Mouse (Mus musculus) CD4-positive, CD25-positive, alpha-beta regulatory T cell, adult 2 months (primary cell): ENCODE data around the gene Atxn1.

Experiments
- DNase-seq: peaks from one replicate; pipeline ENCODE4 v3.0.0-alpha.2; 2012; ENCODE audit warnings: low read depth, low spot score

Gene Atxn1

DNA sequence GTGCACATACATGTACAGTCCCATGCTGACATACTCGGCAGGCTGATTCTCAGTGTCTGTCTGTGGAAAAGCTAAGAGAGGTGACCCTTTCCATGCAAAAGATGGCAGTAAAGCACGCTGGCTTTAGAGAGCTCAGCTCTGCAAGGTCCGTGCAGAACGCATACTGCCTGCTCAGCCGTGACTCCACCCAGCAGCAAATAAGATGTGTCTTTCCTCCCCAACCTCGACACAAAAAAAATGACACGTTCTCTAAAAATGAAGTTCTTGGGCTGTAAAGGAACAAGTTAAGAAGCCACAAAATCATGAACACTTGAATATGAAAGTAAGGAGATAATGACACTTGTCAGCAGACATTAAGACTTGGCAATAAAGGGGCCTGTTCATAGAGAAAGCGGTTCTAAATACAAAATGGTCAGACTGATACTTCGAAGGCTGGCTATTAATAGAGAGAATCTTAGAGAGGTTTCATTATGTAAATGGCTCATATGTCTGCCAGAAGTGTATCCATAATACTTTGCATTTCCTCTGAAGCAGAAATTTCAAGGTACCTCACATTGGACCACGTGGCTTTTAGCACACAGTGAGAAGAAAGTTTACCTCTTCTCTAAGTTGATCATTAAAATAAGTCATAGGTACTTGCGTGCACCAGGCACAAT is 132.0 kb downstream of the Atxn1 start:
- DNase-seq = no peak

DNA sequence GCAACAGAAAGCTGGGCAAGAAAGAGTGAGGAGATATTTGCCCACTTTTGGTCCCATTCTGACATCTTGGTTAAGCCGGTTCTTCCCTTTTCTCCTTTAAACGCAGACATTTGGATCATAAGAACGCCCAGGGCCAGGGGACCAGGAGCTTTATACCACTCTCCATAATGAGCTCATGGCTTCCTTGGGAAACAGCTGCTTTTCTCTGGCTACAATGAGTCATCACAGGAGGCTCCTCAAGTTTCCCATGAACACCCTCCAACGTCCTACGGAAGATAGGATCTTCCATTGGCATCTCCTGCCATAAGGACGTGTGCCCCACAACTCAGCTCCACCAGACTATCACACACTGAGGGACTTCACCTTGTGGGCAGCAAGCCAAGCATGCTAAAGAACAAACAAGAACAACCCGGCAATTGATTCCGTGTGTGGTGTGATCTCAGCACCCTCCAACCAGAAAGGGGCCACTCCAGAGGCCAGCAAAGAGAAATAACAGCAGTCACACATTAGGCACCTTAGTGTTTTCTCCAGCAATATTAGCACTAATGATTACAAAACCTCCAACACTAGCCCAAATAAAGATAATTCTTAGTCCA is 135.4 kb downstream of the Atxn1 start:
- DNase-seq = no peak

GRCm38 (mm10) chr13:45828035-45828434 is 136.8 kb downstream of the Atxn1 start:
- no peak for DNase-seq

- no peak for DNase-seq
Measured at GRCm38 (mm10) chr13:45827619-45828018, 137.2 kb downstream of the Atxn1 start.

- no peak for DNase-seq
Measured at GRCm38 (mm10) chr13:45827046-45827596, 137.7 kb downstream of the Atxn1 start.

GRCm38 (mm10) chr13:45822491-45822829 is 142.3 kb downstream of the Atxn1 start:
- no peak for DNase-seq

- DNase-seq = no peak
Measured at GRCm38 (mm10) chr13:45821764-45822490, 142.9 kb downstream of the Atxn1 start.

- DNase-seq = no peak
Measured at GRCm38 (mm10) chr13:45820473-45821230, 144.2 kb downstream of the Atxn1 start.

DNA sequence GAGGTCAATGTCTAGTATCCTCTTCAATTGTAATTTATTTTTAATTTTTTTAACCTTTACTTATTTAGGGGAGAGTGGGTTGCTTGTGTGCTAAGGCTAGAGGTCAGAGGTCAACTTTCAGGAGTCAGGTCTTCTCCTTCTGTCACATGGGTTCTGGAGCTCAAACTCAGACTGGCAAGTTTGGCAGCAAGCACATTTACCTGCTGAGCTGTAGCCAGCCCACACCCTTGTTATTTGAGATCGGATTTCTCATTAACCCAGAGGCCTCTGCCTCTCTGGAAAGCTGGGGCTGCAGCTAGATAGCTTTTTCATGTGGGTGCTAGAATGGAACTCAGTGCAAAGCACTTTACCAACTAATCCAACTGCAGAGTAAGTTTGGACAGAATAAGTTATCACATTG is 148.1 kb downstream of the Atxn1 start:
- no peak for DNase-seq

DNA sequence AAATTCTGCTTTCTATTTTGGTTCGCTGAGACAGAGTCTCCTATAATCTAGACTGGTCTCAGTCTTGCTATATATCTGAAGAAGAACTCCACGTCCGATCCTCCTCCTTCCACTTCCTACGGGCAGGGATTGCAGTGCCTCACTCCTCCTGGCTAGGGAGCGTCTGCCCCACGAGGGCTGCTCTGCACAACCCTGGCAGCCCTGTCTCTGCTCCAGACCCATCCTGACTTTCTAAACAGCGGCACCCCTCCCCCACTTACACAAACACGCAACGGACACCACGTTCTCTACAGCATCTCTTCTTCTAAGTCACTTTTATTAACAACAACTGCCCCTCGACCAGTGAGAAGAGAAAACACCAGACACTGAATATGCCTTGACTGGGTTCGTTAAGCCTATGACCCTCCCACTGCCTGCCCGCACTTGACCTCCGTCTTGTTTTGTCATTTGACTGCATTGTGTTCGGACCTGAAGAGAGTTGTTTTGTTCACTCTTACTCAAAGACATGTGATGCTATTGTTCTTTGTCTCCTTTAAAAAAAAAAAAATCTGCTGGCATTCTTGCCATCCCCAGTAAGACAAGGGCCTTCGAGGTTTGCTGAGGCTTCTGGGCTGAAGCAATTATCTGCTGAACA is 154.9 kb downstream of the Atxn1 start:
- no peak for DNase-seq

DNA sequence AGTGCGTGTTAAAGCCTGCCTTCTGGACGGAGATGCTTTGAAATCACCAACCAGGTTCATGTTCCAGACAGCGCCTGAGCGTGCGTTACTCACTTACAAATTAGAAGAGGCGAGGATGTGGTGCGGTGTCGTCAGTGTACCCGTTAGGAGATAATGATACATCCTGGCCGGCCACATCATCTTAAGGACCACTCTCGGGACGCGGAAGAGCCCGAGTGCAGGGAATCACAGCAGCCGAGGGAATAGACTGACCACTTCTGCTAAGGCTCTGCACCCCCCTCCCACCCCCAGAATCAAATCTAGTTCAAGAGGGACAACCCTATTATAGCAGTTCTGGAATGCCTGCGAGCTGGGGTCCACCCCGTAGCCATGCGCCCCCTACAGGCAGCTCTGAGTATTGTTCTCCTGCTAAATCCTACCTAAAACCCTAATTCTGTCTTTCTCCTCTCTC is 157.2 kb downstream of the Atxn1 start:
- DNase-seq = peak; percentile 58

- DNase-seq = no peak
Measured at GRCm38 (mm10) chr13:45806600-45807525, 157.9 kb downstream of the Atxn1 start.

DNA sequence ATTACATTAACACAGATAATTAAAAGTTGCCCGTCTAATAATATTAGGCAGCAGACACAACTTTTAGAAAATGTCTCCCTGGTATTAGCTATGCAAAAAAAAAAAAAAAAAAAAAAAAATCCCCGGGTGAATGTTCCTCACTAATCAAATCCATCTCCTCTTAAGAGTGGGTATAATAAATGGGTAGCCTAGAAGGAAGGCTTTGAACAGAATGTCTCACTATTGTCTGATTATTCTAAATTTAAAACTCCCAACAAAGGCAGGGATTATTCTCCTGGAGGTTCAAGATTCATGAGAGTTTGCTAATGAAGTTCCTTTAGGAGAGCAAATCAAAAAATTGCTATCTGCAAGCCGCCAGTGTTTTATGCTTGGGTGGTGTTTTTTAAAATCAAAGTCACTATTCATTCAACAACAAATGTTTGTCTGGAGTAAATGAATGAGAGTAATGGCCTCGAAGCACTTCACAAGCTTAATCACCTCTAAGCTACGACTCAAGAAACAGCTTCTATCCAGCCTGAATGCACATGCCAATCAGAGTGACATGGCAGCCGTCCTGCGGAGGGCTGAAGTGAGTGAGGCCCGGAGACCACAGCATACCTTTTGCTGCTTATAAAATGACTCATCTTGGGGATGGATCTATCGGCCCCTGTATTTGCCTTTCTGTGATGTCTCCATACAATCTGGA is 158.8 kb downstream of the Atxn1 start:
- DNase-seq = no peak

DNA sequence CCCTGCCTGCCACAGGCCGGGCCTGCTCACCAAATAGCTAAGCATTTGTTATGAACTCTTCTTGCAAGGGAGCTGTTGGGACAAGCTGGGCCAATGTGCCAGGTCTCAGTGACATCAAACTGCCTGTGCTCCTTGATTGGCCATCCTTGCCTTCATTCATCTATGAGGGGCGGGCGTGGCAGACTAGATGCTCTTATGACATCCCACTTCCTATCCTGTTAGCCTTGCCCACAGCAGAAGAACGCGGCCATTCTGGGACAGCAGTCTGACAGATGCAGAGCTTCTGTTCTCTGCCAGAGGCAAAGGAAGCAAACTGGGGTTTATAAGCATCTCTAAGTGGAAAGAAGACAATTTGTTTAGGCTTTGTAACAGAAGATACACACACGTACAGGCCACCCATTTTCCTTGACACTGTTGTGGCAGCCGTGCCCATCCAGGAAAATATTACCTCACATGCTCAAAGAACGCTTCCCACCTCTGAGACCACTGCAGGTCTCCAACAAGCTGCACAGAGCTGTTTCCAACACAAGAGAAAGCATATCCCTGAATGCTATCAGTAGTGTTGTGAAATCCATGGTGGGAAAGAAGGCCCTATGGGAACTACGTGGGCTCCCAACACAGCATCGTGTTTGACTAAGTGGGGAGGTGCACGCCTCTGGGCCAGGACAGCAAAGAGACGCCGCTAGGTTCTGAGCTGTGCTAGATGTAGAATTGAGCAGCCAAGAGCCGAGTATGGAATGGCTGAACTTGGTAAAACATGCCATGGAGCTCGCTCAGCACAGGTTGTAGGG is 162.0 kb downstream of the Atxn1 start:
- DNase-seq = peak; percentile 16

- no peak for DNase-seq
Measured at GRCm38 (mm10) chr13:45798248-45798647, 166.6 kb downstream of the Atxn1 start.

GRCm38 (mm10) chr13:45797696-45798095 is 167.1 kb downstream of the Atxn1 start:
- DNase-seq = no peak

- no peak for DNase-seq
Measured at GRCm38 (mm10) chr13:45796286-45796685, 168.5 kb downstream of the Atxn1 start.

DNA sequence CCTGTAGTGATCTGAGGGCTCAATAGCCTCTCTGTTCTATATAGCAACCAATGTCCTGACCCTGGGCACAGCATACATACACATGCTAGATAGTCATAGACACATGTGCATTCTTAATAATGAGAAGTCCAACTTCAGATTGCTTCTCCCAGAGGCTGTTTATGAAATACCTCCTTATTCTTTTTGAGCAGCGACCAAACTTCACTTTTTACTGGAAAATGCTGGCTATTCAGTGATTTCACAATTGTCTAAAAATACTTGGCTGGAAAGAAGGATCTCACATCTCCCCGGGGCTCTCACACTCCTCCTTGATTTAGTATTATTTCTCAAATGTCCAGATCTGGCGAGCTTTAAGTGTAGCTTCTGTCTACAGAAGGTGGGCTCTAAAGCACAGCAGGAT is 171.0 kb downstream of the Atxn1 start:
- DNase-seq = no peak

- DNase-seq = peak; percentile 6
Measured at GRCm38 (mm10) chr13:45786409-45786808, 178.4 kb downstream of the Atxn1 start.
